Mouse (Mus musculus): ENCODE measurements at regions not wholly inside any gene's neighbourhood (a gene's known extent, or its start where the extent isn't known, plus 50 kb on each side); places are given as distances from the start of the nearest gene placed in this dataset.

GRCm38 (mm10) chr2:171800511-171801268, 242.6 kb downstream of the Cbln4 start:
- DNase-seq, result no peak

- DNase-seq, result no peak
Measured at GRCm38 (mm10) chr2:171799351-171799750, 243.9 kb downstream of the Cbln4 start.

GRCm38 (mm10) chr2:171790686-171791085, 252.6 kb downstream of the Cbln4 start:
- no peak for DNase-seq

- no peak for DNase-seq
Measured at GRCm38 (mm10) chr2:171766193-171766930, 276.9 kb downstream of the Cbln4 start.

GRCm38 (mm10) chr2:171765071-171765470, 278.2 kb downstream of the Cbln4 start:
- DNase-seq, result no peak

- no peak for DNase-seq
Measured at GRCm38 (mm10) chr2:171753502-171753901, 289.8 kb downstream of the Cbln4 start.

- peak; percentile 18 for DNase-seq
Measured at GRCm38 (mm10) chr2:171747162-171747561, 296.1 kb downstream of the Cbln4 start.

- DNase-seq, result no peak
Measured at GRCm38 (mm10) chr2:171743111-171743510, 300.2 kb downstream of the Cbln4 start.

- DNase-seq, result no peak
Measured at GRCm38 (mm10) chr2:171742706-171743105, 300.6 kb downstream of the Cbln4 start.

GRCm38 (mm10) chr2:171737761-171738160, 305.5 kb downstream of the Cbln4 start:
- DNase-seq, result no peak

- DNase-seq, result no peak
Measured at GRCm38 (mm10) chr2:171735061-171735490, 308.2 kb downstream of the Cbln4 start.

GRCm38 (mm10) chr2:171734634-171734987, 308.7 kb downstream of the Cbln4 start:
- DNase-seq, result no peak

GRCm38 (mm10) chr2:171733965-171734633, 309.2 kb downstream of the Cbln4 start:
- no peak for DNase-seq

- DNase-seq, result no peak
Measured at GRCm38 (mm10) chr2:171719269-171719668, 324.0 kb downstream of the Cbln4 start.

GRCm38 (mm10) chr2:171718855-171719254, 324.4 kb downstream of the Cbln4 start:
- no peak for DNase-seq

- DNase-seq, result no peak
Measured at GRCm38 (mm10) chr2:171712816-171713570, 330.3 kb downstream of the Cbln4 start.

- DNase-seq, result no peak
Measured at GRCm38 (mm10) chr2:171693526-171693925, 349.7 kb downstream of the Cbln4 start.

GRCm38 (mm10) chr2:171690781-171691180, 352.5 kb downstream of the Cbln4 start:
- DNase-seq, result no peak

GRCm38 (mm10) chr2:171689102-171689501, 354.2 kb downstream of the Cbln4 start:
- no peak for DNase-seq

- DNase-seq, result no peak
Measured at GRCm38 (mm10) chr2:171677998-171678397, 365.3 kb downstream of the Cbln4 start.

GRCm38 (mm10) chr2:171677128-171677527, 366.1 kb downstream of the Cbln4 start:
- DNase-seq, result no peak

- no peak for DNase-seq
Measured at GRCm38 (mm10) chr2:171676083-171676482, 367.2 kb downstream of the Cbln4 start.
